In the genomic region with DNA sequence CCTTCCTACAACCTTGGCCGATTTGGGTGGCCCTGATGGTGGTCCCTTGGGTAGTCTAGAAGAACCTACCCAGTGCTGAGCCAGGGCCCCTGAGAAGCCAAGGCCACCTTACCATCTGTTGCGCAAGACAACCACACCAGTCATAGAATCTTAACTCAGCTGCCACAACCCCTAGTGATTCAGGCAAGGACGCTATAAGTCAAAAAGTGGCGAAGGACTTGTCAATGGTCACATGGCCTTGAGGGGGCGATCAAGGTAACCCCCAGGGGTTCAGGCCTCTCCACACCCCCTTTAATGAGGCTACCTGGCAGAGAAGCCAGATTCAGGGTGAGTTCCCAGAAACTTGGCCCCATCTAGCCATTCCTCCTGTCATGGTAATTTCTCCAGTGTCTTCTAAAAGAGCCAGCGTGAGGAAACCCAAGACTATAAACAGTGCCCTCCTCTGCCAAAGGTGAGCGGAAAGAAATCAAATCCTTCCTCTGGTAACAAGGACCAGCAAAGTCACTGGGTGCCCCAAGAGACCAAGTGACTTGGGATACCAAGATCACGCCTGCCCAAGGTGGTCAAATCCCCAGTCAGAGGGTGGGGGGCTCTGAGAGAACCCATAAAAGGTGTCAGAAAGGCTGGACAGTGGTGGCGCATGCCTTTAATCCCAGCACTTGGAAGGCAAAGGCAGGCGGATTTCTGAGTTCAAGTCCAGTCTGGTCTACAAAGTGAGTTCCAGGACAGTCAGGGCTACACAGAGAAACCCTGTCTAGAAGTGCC, we compare ENCODE assay signal across 12 mouse cellular contexts. TPM values are rescaled to one million over a fixed set of nuclear protein-coding genes. Genes with fewer than 3 reads are reported as not detected.
DNase-seq lines count a peak whose midpoint lies in the region; ATAC-seq and TF ChIP-seq lines count a peak whose summit lies in the region.
"Had no signal": no experiment of that assay in that cellular context is flagged by ENCODE, and none has a peak within 500 bp of the region (broad histone marks: within the 10 kb centered on the region; RNA-seq: fewer than 3 reads in every experiment).

No protein-coding gene starts in this region.

- TF ChIP-seq CTCF in forebrain, postnatal 0 days (IDR thresholded peaks at IDR 0.05; ENCODE audit: low read depth): no peak; the same call in 1 of the 2 replicates

- H3K9me3 ChIP-seq in forebrain, embryonic 13.5 days (replicated peaks): no peaks in the 10 kb centered on the region
- H3K9me3 ChIP-seq in forebrain, postnatal 0 days (ENCODE audit: low read length): no peaks in the 10 kb centered on the region
- no peaks in the 10 kb centered on the region for H3K9me3 ChIP-seq in liver, embryonic 11.5 days (ENCODE audit: control insufficient read depth, low read length)
- no peaks in the 10 kb centered on the region for H3K9me3 ChIP-seq in liver, embryonic 12.5 days (replicated peaks)
- H3K9me3 ChIP-seq in limb, embryonic 13.5 days: no peaks in the 10 kb centered on the region
- H3K9me3 ChIP-seq: neural tube, embryonic 12.5 days had no signal

- no peak for ATAC-seq in forebrain, embryonic 13.5 days
- ATAC-seq in forebrain, postnatal 0 days: no peak
- no peak for ATAC-seq in liver, embryonic 11.5 days (replicated peaks; ENCODE audit: low FRiP score)
- ATAC-seq in liver, embryonic 12.5 days: no peak
- no peak for ATAC-seq in limb, embryonic 13.5 days (ENCODE audit: low FRiP score, low read depth)
- ATAC-seq: inflammation-experienced regulatory T-cells, adult 6 months had no signal

- peaks cover 45% of the 10 kb centered on the region for H3K4me1 ChIP-seq in forebrain, embryonic 13.5 days
- H3K4me1 ChIP-seq in forebrain, postnatal 0 days (ENCODE audit: insufficient read depth): peaks cover 14% of the 10 kb centered on the region
- H3K4me1 ChIP-seq in liver, embryonic 11.5 days (replicated peaks; ENCODE audit: control insufficient read depth, insufficient read depth, low read length): peaks cover 18% of the 10 kb centered on the region
- peaks cover 44% of the 10 kb centered on the region for H3K4me1 ChIP-seq in liver, embryonic 12.5 days
- H3K4me1 ChIP-seq in limb, embryonic 13.5 days: peaks cover 36% of the 10 kb centered on the region

- no peak overlapping the region for H3K9ac ChIP-seq in forebrain, embryonic 13.5 days
- no peak overlapping the region for H3K9ac ChIP-seq in forebrain, postnatal 0 days
- no peak overlapping the region for H3K9ac ChIP-seq in liver, embryonic 11.5 days (ENCODE audit: low read depth, low read length)
- H3K9ac ChIP-seq in liver, embryonic 12.5 days: no peak overlapping the region
- no peak overlapping the region for H3K9ac ChIP-seq in limb, embryonic 13.5 days
- H3K9ac ChIP-seq: neural tube, embryonic 12.5 days had no signal

- DNase-seq in forebrain, postnatal 0 days: no peak
- DNase-seq in liver, embryonic 11.5 days (ENCODE audit: low spot score): no peak
- peak; percentile 71 for DNase-seq in adrenal gland, postnatal 14 days
- DNase-seq in left cerebral cortex, adult 18-20 months (ENCODE audit: low spot score in 2 of 2): no peak
- no peak for DNase-seq in T-cell, adult 2 months (ENCODE audit: low spot score)
- DNase-seq: cerebellum, postnatal 14 days; thymus, adult 18-20 months had no signal

- H3K36me3 ChIP-seq in forebrain, embryonic 13.5 days (ENCODE audit: poor library complexity, severe bottlenecking): no peaks in the 10 kb centered on the region
- no peaks in the 10 kb centered on the region for H3K36me3 ChIP-seq in forebrain, postnatal 0 days (ENCODE audit: insufficient read depth)
- H3K36me3 ChIP-seq in liver, embryonic 11.5 days (ENCODE audit: control insufficient read depth, insufficient read depth, low read length): no peaks in the 10 kb centered on the region
- peaks cover 4% of the 10 kb centered on the region; the same call in 1 of the 2 replicates for H3K36me3 ChIP-seq in liver, embryonic 12.5 days
- no peaks in the 10 kb centered on the region for H3K36me3 ChIP-seq in limb, embryonic 13.5 days
- H3K36me3 ChIP-seq: neural tube, embryonic 12.5 days had no signal

- no peak overlapping the region for H3K4me3 ChIP-seq in forebrain, embryonic 13.5 days
- no peak overlapping the region for H3K4me3 ChIP-seq in forebrain, postnatal 0 days (ENCODE audit: low read depth, low read length)
- H3K4me3 ChIP-seq in liver, embryonic 11.5 days (ENCODE audit: low read depth, low read length): no peak overlapping the region
- H3K4me3 ChIP-seq in liver, embryonic 12.5 days: no peak overlapping the region
- H3K4me3 ChIP-seq in limb, embryonic 13.5 days: no peak overlapping the region

- H3K27ac ChIP-seq in forebrain, embryonic 13.5 days: no peak overlapping the region
- H3K27ac ChIP-seq in forebrain, postnatal 0 days (ENCODE audit: low read depth, low read length): no peak overlapping the region
- no peak overlapping the region for H3K27ac ChIP-seq in liver, embryonic 11.5 days (ENCODE audit: low read depth, low read length)
- H3K27ac ChIP-seq in liver, embryonic 12.5 days: no peak overlapping the region
- no peak overlapping the region for H3K27ac ChIP-seq in limb, embryonic 13.5 days

- peaks cover 9% of the 10 kb centered on the region; the same call in 1 of the 2 replicates for H3K27me3 ChIP-seq in forebrain, embryonic 13.5 days
- no peaks in the 10 kb centered on the region for H3K27me3 ChIP-seq in forebrain, postnatal 0 days (ENCODE audit: insufficient read depth, low read length)
- 0 out of 2 replicates have a peak, but pooled peaks cover 5% of the 10 kb centered on the region for H3K27me3 ChIP-seq in liver, embryonic 11.5 days (replicated peaks; ENCODE audit: control insufficient read depth, insufficient read depth, low read length)
- peaks cover 30% of the 10 kb centered on the region for H3K27me3 ChIP-seq in liver, embryonic 12.5 days (replicated peaks)
- peaks cover 4% of the 10 kb centered on the region; the same call in 1 of the 2 replicates for H3K27me3 ChIP-seq in limb, embryonic 13.5 days
- H3K27me3 ChIP-seq: neural tube, embryonic 12.5 days had no signal

- 77% methylated on average over 10 of the region's 10 CpGs for WGBS in forebrain, embryonic 13.5 days
- WGBS in forebrain, postnatal 0 days: 83% methylated on average over 10 of the region's 10 CpGs
- 77% methylated on average over 10 of the region's 10 CpGs for WGBS in liver, embryonic 11.5 days
- 69% methylated on average over 10 of the region's 10 CpGs for WGBS in liver, embryonic 12.5 days (ENCODE audit: insufficient replicate concordance)
- 75% methylated on average over 10 of the region's 10 CpGs for WGBS in limb, embryonic 13.5 days

- peak overlapping the region; percentile 99; the same call in 1 of the 2 replicates for H3K4me2 ChIP-seq in forebrain, embryonic 13.5 days
- H3K4me2 ChIP-seq in forebrain, postnatal 0 days (ENCODE audit: low read depth): no peak overlapping the region
- peak overlapping the region; percentile 70; the same call in 1 of the 2 replicates for H3K4me2 ChIP-seq in liver, embryonic 11.5 days
- H3K4me2 ChIP-seq in liver, embryonic 12.5 days: no peak overlapping the region
- H3K4me2 ChIP-seq in limb, embryonic 13.5 days (replicated peaks): peak overlapping the region; percentile 84

RNA-seq across cellular contexts. Expression of gene Sdhb, which starts 1.1 kb away (rescaled TPM):
- 478 and 480 TPM in 2 replicates for polyA plus RNA-seq in forebrain, embryonic 13.5 days (2015; fragmentation: Nextera tagmentation; extraction: Ambion mirVana)
- 254 and 308 TPM in 2 replicates for total RNA-seq in forebrain, postnatal 0 days (2014; rRNA removed)
- 564 and 623 TPM in 2 replicates for polyA plus RNA-seq in forebrain, postnatal 0 days (2015; fragmentation: Nextera tagmentation; extraction: Ambion mirVana)
- polyA plus RNA-seq in liver, embryonic 11.5 days (2014; fragmentation: Nextera tagmentation; extraction: Ambion mirVana): 339 and 355 TPM in 2 replicates
- polyA plus RNA-seq in liver, embryonic 12.5 days (2016; fragmentation: Nextera tagmentation; extraction: Ambion mirVana): 241 and 248 TPM in 2 replicates
- 699 and 754 TPM in 2 replicates for total RNA-seq in adrenal gland, postnatal 14 days (2021)
- polyA plus RNA-seq in limb, embryonic 13.5 days (2015; fragmentation: Nextera tagmentation; extraction: Ambion mirVana): 387 and 396 TPM in 2 replicates
- 100 to 1,000 TPM; 192 to 194 TPM for total RNA-seq in left cerebral cortex, adult 18-20 months (2021)

RNA-seq across cellular contexts. Expression of gene Atp13a2, which starts 26.8 kb away (rescaled TPM):
- polyA plus RNA-seq in forebrain, embryonic 13.5 days (2015; fragmentation: Nextera tagmentation; extraction: Ambion mirVana): 76.9 and 85.9 TPM in 2 replicates
- 205 and 251 TPM in 2 replicates for total RNA-seq in forebrain, postnatal 0 days (2014; rRNA removed)
- 119 and 141 TPM in 2 replicates for polyA plus RNA-seq in forebrain, postnatal 0 days (2015; fragmentation: Nextera tagmentation; extraction: Ambion mirVana)
- polyA plus RNA-seq in liver, embryonic 11.5 days (2014; fragmentation: Nextera tagmentation; extraction: Ambion mirVana): 41.7 and 42.7 TPM in 2 replicates
- 30.8 and 31.4 TPM in 2 replicates for polyA plus RNA-seq in liver, embryonic 12.5 days (2016; fragmentation: Nextera tagmentation; extraction: Ambion mirVana)
- total RNA-seq in adrenal gland, postnatal 14 days (2021): 28.7 and 37.1 TPM in 2 replicates
- 37.4 and 41.8 TPM in 2 replicates for polyA plus RNA-seq in limb, embryonic 13.5 days (2015; fragmentation: Nextera tagmentation; extraction: Ambion mirVana)
- total RNA-seq in left cerebral cortex, adult 18-20 months (2021): 100 to 1,000 TPM; 140 to 149 TPM

RNA-seq across cellular contexts. Expression of gene Mfap2, which starts 50.3 kb away (rescaled TPM):
- polyA plus RNA-seq in forebrain, embryonic 13.5 days (2015; fragmentation: Nextera tagmentation; extraction: Ambion mirVana): 253 and 270 TPM in 2 replicates
- 22.2 and 25.1 TPM in 2 replicates for total RNA-seq in forebrain, postnatal 0 days (2014; rRNA removed)
- polyA plus RNA-seq in forebrain, postnatal 0 days (2015; fragmentation: Nextera tagmentation; extraction: Ambion mirVana): 124 and 148 TPM in 2 replicates
- 107 and 128 TPM in 2 replicates for polyA plus RNA-seq in liver, embryonic 11.5 days (2014; fragmentation: Nextera tagmentation; extraction: Ambion mirVana)
- polyA plus RNA-seq in liver, embryonic 12.5 days (2016; fragmentation: Nextera tagmentation; extraction: Ambion mirVana): 40.7 and 46.7 TPM in 2 replicates
- 26.0 and 28.6 TPM in 2 replicates for total RNA-seq in adrenal gland, postnatal 14 days (2021)
- polyA plus RNA-seq in limb, embryonic 13.5 days (2015; fragmentation: Nextera tagmentation; extraction: Ambion mirVana): 757 and 803 TPM in 2 replicates
- 1 to 10 TPM; 3.8 to 4.4 TPM for total RNA-seq in left cerebral cortex, adult 18-20 months (2021)
- polyA plus RNA-seq: inflammation-experienced regulatory T-cells, adult 6 months had no signal

RNA-seq across cellular contexts. Expression of gene Padi2, which starts 53.8 kb away (rescaled TPM):
- 0.06 and 0.12 TPM in 2 replicates for polyA plus RNA-seq in forebrain, embryonic 13.5 days (2015; fragmentation: Nextera tagmentation; extraction: Ambion mirVana)
- 1.1 and 1.8 TPM in 2 replicates for total RNA-seq in forebrain, postnatal 0 days (2014; rRNA removed)
- polyA plus RNA-seq in forebrain, postnatal 0 days (2015; fragmentation: Nextera tagmentation; extraction: Ambion mirVana): 1.2 and 1.3 TPM in 2 replicates
- 2.4 and 2.8 TPM in 2 replicates for polyA plus RNA-seq in liver, embryonic 11.5 days (2014; fragmentation: Nextera tagmentation; extraction: Ambion mirVana)
- 2.5 and 3.7 TPM in 2 replicates for polyA plus RNA-seq in liver, embryonic 12.5 days (2016; fragmentation: Nextera tagmentation; extraction: Ambion mirVana)
- total RNA-seq in adrenal gland, postnatal 14 days (2021): 1.3 and 1.9 TPM in 2 replicates
- polyA plus RNA-seq in limb, embryonic 13.5 days (2015; fragmentation: Nextera tagmentation; extraction: Ambion mirVana): 1.2 and 1.3 TPM in 2 replicates
- 10 to 100 TPM; 13.5 to 14.6 TPM for total RNA-seq in left cerebral cortex, adult 18-20 months (2021)

Comparison
In these comparisons a context has a peak if more than half of its experiments do, and no peak if none do; other contexts are left out.
1. H3K4me2 ChIP-seq: peak in forebrain, embryonic 13.5 days (single experiment), liver, embryonic 11.5 days (single experiment) and limb, embryonic 13.5 days (single experiment); none in forebrain, postnatal 0 days (single experiment) and liver, embryonic 12.5 days (single experiment).